Mouse (Mus musculus): ENCODE measurements at regions not wholly inside any gene's neighbourhood (a gene's known extent, or its start where the extent isn't known, plus 50 kb on each side); places are given as distances from the start of the nearest gene placed in this dataset.

DNA sequence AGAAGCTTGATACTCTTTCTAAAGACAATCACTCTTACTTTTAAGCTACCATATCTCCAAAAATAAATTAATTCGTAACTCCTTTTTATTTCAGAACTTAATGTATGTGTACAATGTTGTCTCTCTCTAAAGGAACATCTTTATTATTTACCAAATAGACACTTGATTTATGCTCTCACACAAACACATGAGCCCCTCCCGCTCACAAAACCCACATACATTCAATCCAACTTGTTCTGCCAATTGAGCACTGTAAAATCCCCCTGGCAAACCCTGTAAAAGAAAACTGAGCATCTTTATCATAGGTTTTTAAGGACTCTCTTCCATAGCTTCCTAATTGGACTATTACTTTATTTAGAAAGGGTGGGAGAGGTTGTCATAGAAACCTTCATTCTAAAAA lies 812.5 kb downstream of the Phf3 start:
- DNase-seq (ENCODE audit: low spot score in 2 of 2), result no peak

DNA sequence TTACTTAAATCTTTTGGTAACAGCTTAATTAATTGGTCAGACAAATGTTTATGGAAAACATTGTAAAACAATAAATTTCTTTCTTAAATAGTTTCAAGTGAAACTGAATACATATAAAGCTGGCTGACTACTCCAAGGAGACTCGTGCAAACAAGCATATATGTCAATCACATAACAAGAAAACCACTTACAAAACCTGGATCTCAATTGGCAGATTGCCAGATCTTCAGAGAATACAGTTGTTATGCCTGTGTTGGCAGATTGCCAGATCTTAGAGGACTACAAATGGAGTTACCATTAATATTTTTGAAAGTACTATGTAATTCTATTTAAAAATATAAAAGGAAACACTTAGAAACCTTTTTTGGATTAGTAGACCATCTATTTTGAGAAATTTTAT lies 812.9 kb downstream of the Phf3 start:
- no peak for DNase-seq (ENCODE audit: low spot score in 2 of 2)

DNA sequence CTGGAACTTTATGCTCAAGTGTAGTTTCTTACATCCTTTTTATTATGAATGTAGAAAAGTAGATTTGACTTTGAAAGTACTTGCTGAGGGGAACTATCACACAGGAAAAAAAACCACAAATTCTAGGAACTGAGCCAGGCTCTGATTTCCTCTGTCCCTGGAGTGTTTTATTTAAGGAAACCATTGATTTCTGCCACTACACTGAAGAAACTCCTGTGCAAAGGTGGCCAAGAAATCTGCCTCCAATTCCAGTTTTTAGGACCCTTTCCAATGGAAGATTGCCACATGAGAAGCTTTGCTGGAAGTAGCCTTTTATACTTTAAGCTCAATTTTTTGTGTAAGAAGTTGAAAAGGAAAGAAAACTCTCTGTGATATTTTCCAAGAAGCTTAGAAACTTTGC lies 856.1 kb downstream of the Phf3 start:
- peak in 1 of 2 experiments; percentile 8 for DNase-seq (ENCODE audit: low spot score in 2 of 2)

DNA sequence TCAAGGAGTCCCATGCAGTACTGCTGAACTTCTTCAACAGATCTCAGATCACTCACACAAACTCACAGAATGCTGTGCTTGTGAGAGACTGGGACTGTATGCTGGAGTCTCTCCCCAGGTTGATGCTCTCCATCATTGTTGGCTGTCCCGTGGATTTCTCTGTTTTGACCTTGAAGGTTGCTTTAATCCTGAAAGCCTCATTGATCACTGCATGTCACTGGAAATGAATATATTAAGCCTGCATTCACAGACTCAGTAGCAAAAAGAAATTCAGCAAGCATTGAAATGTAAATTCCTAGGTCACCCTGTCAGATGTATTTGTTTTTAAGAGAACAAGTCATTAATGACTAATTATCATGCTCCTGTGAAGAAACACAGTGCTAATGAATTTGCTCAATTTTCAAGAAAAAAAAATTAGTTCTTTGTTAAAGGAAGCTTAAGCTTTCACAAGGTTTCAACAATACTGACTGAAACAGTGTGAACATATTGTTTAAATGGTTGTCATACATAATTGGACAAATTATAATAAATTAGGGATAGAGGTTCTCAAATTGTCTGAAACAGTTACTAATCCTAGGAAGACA lies 864.9 kb downstream of the Phf3 start:
- no peak for DNase-seq (ENCODE audit: low spot score in 2 of 2)

Measured in frontal cortex, postnatal 10 days (tissue).